Comparison of ENCODE assay signal across 16 mouse cellular contexts in the genomic region with DNA sequence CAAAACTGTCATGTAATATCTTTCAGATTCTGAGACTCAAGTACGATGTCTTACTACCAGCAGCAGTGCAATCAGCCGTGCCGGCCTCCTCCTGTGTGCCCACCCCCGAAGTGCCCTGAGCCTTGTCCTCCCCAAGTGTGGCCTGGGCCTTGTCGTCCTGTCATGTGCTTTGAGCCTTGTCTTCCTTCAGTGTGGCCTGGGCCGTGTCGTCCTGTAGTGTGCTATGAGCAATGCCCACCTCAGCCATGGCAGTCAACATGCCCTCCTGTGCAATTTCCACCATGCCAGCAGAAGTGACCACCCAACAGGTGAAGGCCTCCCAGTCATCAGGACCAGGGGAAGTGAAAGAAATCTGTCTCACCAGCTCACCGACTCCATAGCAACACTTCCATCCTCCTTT. TPM values are rescaled to one million over a fixed set of nuclear protein-coding genes. Genes with fewer than 3 reads are reported as not detected.
DNase-seq lines count a peak whose midpoint lies in the region; ATAC-seq and TF ChIP-seq lines count a peak whose summit lies in the region.
"Not testable (repeated sequence)": the region's sequence is repeated elsewhere in the genome, so short reads cannot be mapped to it uniquely, and the experiment has no call there.
"Had no signal": no experiment of that assay in that cellular context is flagged by ENCODE, and none has a peak within 500 bp of the region (broad histone marks: within the 10 kb centered on the region; RNA-seq: fewer than 3 reads in every experiment).

No protein-coding gene starts in this region.

- not testable (repeated sequence) for H3K4me1 ChIP-seq in embryonic facial prominence, embryonic 14.5 days (ENCODE audit: control insufficient read depth, insufficient read depth, low read length); forebrain, postnatal 0 days (ENCODE audit: insufficient read depth); hindbrain, embryonic 12.5 days; kidney, embryonic 14.5 days (ENCODE audit: control insufficient read depth, insufficient read depth, low read length); liver, embryonic 15.5 days (replicated peaks); midbrain, embryonic 12.5 days

- not testable (repeated sequence) for TF ChIP-seq CTCF in forebrain, postnatal 0 days (IDR thresholded peaks at IDR 0.05; ENCODE audit: low read depth)

- not testable (repeated sequence) for H3K27ac ChIP-seq in embryonic facial prominence, embryonic 14.5 days (replicated peaks; ENCODE audit: low read depth, low read length); forebrain, postnatal 0 days (ENCODE audit: low read depth, low read length); hindbrain, embryonic 12.5 days; kidney, embryonic 14.5 days (ENCODE audit: low read depth, low read length); liver, embryonic 15.5 days (replicated peaks); midbrain, embryonic 12.5 days (replicated peaks)

- not testable (repeated sequence) for H3K9me3 ChIP-seq in embryonic facial prominence, embryonic 14.5 days (ENCODE audit: control insufficient read depth, low read length); forebrain, postnatal 0 days (ENCODE audit: low read length); hindbrain, embryonic 12.5 days (replicated peaks); kidney, embryonic 14.5 days (ENCODE audit: control insufficient read depth, low read length); liver, embryonic 15.5 days (replicated peaks); midbrain, embryonic 12.5 days

- WGBS in embryonic facial prominence, embryonic 14.5 days: no CpG with 5 or more reads among the region's 8 CpGs
- WGBS in forebrain, postnatal 0 days: no CpG with 5 or more reads among the region's 8 CpGs
- no CpG with 5 or more reads among the region's 8 CpGs for WGBS in hindbrain, embryonic 12.5 days
- WGBS in kidney, embryonic 14.5 days: no CpG with 5 or more reads among the region's 8 CpGs
- WGBS in liver, embryonic 15.5 days (ENCODE audit: insufficient replicate concordance): no CpG with 5 or more reads among the region's 8 CpGs
- no CpG with 5 or more reads among the region's 8 CpGs for WGBS in midbrain, embryonic 12.5 days

- H3K4me2 ChIP-seq in embryonic facial prominence, embryonic 14.5 days (ENCODE audit: low read depth, low read length); forebrain, postnatal 0 days (ENCODE audit: low read depth); hindbrain, embryonic 12.5 days (replicated peaks); kidney, embryonic 14.5 days (replicated peaks; ENCODE audit: low read depth, low read length); liver, embryonic 15.5 days; midbrain, embryonic 12.5 days (replicated peaks): not testable (repeated sequence)

- H3K9ac ChIP-seq in embryonic facial prominence, embryonic 14.5 days (ENCODE audit: low read depth, low read length); forebrain, postnatal 0 days; hindbrain, embryonic 12.5 days; kidney, embryonic 14.5 days (ENCODE audit: low read depth, low read length); liver, embryonic 15.5 days; midbrain, embryonic 12.5 days (replicated peaks): not testable (repeated sequence)

- not testable (repeated sequence) for H3K4me3 ChIP-seq in embryonic facial prominence, embryonic 14.5 days (ENCODE audit: low read depth, low read length); forebrain, postnatal 0 days (ENCODE audit: low read depth, low read length); hindbrain, embryonic 12.5 days; kidney, embryonic 14.5 days (ENCODE audit: low read length); liver, embryonic 15.5 days (replicated peaks); midbrain, embryonic 12.5 days

- H3K36me3 ChIP-seq in embryonic facial prominence, embryonic 14.5 days (ENCODE audit: control insufficient read depth, insufficient read depth, low read length); forebrain, postnatal 0 days (ENCODE audit: insufficient read depth); hindbrain, embryonic 12.5 days; kidney, embryonic 14.5 days (ENCODE audit: control insufficient read depth, insufficient read depth, low read length); liver, embryonic 15.5 days (replicated peaks); midbrain, embryonic 12.5 days: not testable (repeated sequence)

- not testable (repeated sequence) for DNase-seq in embryonic facial prominence, embryonic 14.5 days (ENCODE audit: low spot score); forebrain, postnatal 0 days

- ATAC-seq in embryonic facial prominence, embryonic 14.5 days (ENCODE audit: low read depth): peak; percentile 27; the same call in 1 of the 2 replicates
- peak; percentile 7; the same call in 1 of the 2 replicates for ATAC-seq in forebrain, postnatal 0 days
- ATAC-seq in hindbrain, embryonic 12.5 days (ENCODE audit: low FRiP score): peak; percentile 54
- ATAC-seq in kidney, embryonic 14.5 days (ENCODE audit: low FRiP score, low TSS enrichment): peak; percentile 83
- ATAC-seq in liver, embryonic 15.5 days (ENCODE audit: insufficient read depth): peak; percentile 44; the same call in 1 of the 2 replicates
- ATAC-seq in midbrain, embryonic 12.5 days (ENCODE audit: low FRiP score, low read depth): peak; percentile 67
- ATAC-seq in neutrophil, adult 5-6 weeks (ENCODE audit: extremely low read depth, insufficient number of reproducible peaks, low FRiP score, poor library complexity, severe bottlenecking): peak; percentile 28

- H3K27me3 ChIP-seq in embryonic facial prominence, embryonic 14.5 days (replicated peaks; ENCODE audit: control insufficient read depth, insufficient read depth, low read length); forebrain, postnatal 0 days (ENCODE audit: insufficient read depth, low read length); hindbrain, embryonic 12.5 days; kidney, embryonic 14.5 days (ENCODE audit: control insufficient read depth, insufficient read depth, low read length); liver, embryonic 15.5 days; midbrain, embryonic 12.5 days: not testable (repeated sequence)

RNA-seq across cellular contexts. Expression of gene Sprr2a3, which starts 31.4 kb away (rescaled TPM):
- 0.38 TPM in 1 of 2 replicates, not detected in the other for polyA plus RNA-seq in embryonic facial prominence, embryonic 14.5 days (2014; fragmentation: Nextera tagmentation; extraction: Ambion mirVana)
- not detected in 2 replicates for total RNA-seq in forebrain, postnatal 0 days (2014; rRNA removed)
- polyA plus RNA-seq in forebrain, postnatal 0 days (2015; fragmentation: Nextera tagmentation; extraction: Ambion mirVana): not detected in 2 replicates
- polyA plus RNA-seq in hindbrain, embryonic 12.5 days (2016; fragmentation: Nextera tagmentation; extraction: Ambion mirVana): not detected in 2 replicates
- not detected in 2 replicates for polyA plus RNA-seq in kidney, embryonic 14.5 days (2014; fragmentation: Nextera tagmentation; extraction: Ambion mirVana)
- polyA plus RNA-seq in liver, embryonic 15.5 days (2015; fragmentation: Nextera tagmentation; extraction: Ambion mirVana): not detected in 2 replicates
- polyA plus RNA-seq in midbrain, embryonic 12.5 days (2016; fragmentation: Nextera tagmentation; extraction: Ambion mirVana): not detected in 2 replicates
- total RNA-seq in neutrophil, adult 5-6 weeks (2017): not detected in 2 replicates
- total RNA-seq: adrenal gland, adult 18-20 months; ES-E14; gastrocnemius, postnatal 10 days; heart, adult 8-10 months; heart, postnatal 4 days; layer of hippocampus, adult 18-20 months; left cerebral cortex, postnatal 4 days had no signal
- polyA plus RNA-seq: embryonic facial prominence, embryonic 10.5 days; liver, postnatal 0 days had no signal

RNA-seq across cellular contexts. Expression of gene Sprr2a2, which starts 38.1 kb away (rescaled TPM):
- polyA plus RNA-seq in embryonic facial prominence, embryonic 14.5 days (2014; fragmentation: Nextera tagmentation; extraction: Ambion mirVana): 4.6 and 6.2 TPM in 2 replicates
- not detected in 2 replicates for total RNA-seq in forebrain, postnatal 0 days (2014; rRNA removed)
- polyA plus RNA-seq in forebrain, postnatal 0 days (2015; fragmentation: Nextera tagmentation; extraction: Ambion mirVana): not detected in 2 replicates
- 0.34 and 0.80 TPM in 2 replicates for polyA plus RNA-seq in hindbrain, embryonic 12.5 days (2016; fragmentation: Nextera tagmentation; extraction: Ambion mirVana)
- 0.47 TPM in 1 of 2 replicates, not detected in the other for polyA plus RNA-seq in kidney, embryonic 14.5 days (2014; fragmentation: Nextera tagmentation; extraction: Ambion mirVana)
- polyA plus RNA-seq in liver, embryonic 15.5 days (2015; fragmentation: Nextera tagmentation; extraction: Ambion mirVana): 0.30 and 0.44 TPM in 2 replicates
- polyA plus RNA-seq in midbrain, embryonic 12.5 days (2016; fragmentation: Nextera tagmentation; extraction: Ambion mirVana): not detected in 2 replicates
- 0.12 TPM in 1 of 2 replicates, not detected in the other for total RNA-seq in neutrophil, adult 5-6 weeks (2017)
- total RNA-seq: adrenal gland, adult 18-20 months; gastrocnemius, postnatal 10 days; layer of hippocampus, adult 18-20 months; left cerebral cortex, postnatal 4 days had no signal
- polyA plus RNA-seq: embryonic facial prominence, embryonic 10.5 days had no signal

RNA-seq across cellular contexts. Expression of gene Sprr2a1, which starts 38.3 kb away (rescaled TPM):
- not detected in 2 replicates for polyA plus RNA-seq in embryonic facial prominence, embryonic 14.5 days (2014; fragmentation: Nextera tagmentation; extraction: Ambion mirVana)
- total RNA-seq in forebrain, postnatal 0 days (2014; rRNA removed): not detected in 2 replicates
- not detected in 2 replicates for polyA plus RNA-seq in forebrain, postnatal 0 days (2015; fragmentation: Nextera tagmentation; extraction: Ambion mirVana)
- not detected in 2 replicates for polyA plus RNA-seq in hindbrain, embryonic 12.5 days (2016; fragmentation: Nextera tagmentation; extraction: Ambion mirVana)
- polyA plus RNA-seq in kidney, embryonic 14.5 days (2014; fragmentation: Nextera tagmentation; extraction: Ambion mirVana): not detected in 2 replicates
- polyA plus RNA-seq in liver, embryonic 15.5 days (2015; fragmentation: Nextera tagmentation; extraction: Ambion mirVana): not detected in 2 replicates
- polyA plus RNA-seq in midbrain, embryonic 12.5 days (2016; fragmentation: Nextera tagmentation; extraction: Ambion mirVana): not detected in 2 replicates
- not detected in 2 replicates for total RNA-seq in neutrophil, adult 5-6 weeks (2017)
- total RNA-seq: adrenal gland, adult 18-20 months; ES-E14; gastrocnemius, postnatal 10 days; heart, adult 8-10 months; layer of hippocampus, adult 18-20 months; left cerebral cortex, postnatal 4 days had no signal
- polyA plus RNA-seq: embryonic facial prominence, embryonic 10.5 days; liver, postnatal 0 days had no signal

Comparison
In these comparisons a context has a peak if more than half of its experiments do, and no peak if none do; other contexts are left out.
1. ATAC-seq: peak in every context shown above with its lines; median percentile 83 in kidney, embryonic 14.5 days; 67 in midbrain, embryonic 12.5 days; 54 in hindbrain, embryonic 12.5 days; 44 in liver, embryonic 15.5 days; 28 in neutrophil, adult 5-6 weeks; 27 in embryonic facial prominence, embryonic 14.5 days; 7 in forebrain, postnatal 0 days.